Mouse (Mus musculus) activated CD4-positive, CD25-positive, alpha-beta regulatory T cell, adult 4 months (primary cell): ENCODE results near the gene Oxsr1. TPM values are rescaled to one million over a fixed set of nuclear protein-coding genes. Genes with fewer than 3 reads are reported as not detected.
"Not testable (repeated sequence)": the region's sequence is repeated elsewhere in the genome, so short reads cannot be mapped to it uniquely, and the experiment has no call there.

Experiments used
- ATAC-seq: one replicate; pipeline ENCODE4 v1.8.0; 2017
- polyA plus RNA-seq, 2 experiments: library from polyadenylated mRNA; unstranded; fragments of 100-300 nt; shearing (Covaris generic); gene quantifications; one replicate each; pipeline ENCODE4 v1.2.1; 2017

Gene Oxsr1
- 1 to 10 TPM; 7.0 to 7.2 TPM for polyA plus RNA-seq

DNA sequence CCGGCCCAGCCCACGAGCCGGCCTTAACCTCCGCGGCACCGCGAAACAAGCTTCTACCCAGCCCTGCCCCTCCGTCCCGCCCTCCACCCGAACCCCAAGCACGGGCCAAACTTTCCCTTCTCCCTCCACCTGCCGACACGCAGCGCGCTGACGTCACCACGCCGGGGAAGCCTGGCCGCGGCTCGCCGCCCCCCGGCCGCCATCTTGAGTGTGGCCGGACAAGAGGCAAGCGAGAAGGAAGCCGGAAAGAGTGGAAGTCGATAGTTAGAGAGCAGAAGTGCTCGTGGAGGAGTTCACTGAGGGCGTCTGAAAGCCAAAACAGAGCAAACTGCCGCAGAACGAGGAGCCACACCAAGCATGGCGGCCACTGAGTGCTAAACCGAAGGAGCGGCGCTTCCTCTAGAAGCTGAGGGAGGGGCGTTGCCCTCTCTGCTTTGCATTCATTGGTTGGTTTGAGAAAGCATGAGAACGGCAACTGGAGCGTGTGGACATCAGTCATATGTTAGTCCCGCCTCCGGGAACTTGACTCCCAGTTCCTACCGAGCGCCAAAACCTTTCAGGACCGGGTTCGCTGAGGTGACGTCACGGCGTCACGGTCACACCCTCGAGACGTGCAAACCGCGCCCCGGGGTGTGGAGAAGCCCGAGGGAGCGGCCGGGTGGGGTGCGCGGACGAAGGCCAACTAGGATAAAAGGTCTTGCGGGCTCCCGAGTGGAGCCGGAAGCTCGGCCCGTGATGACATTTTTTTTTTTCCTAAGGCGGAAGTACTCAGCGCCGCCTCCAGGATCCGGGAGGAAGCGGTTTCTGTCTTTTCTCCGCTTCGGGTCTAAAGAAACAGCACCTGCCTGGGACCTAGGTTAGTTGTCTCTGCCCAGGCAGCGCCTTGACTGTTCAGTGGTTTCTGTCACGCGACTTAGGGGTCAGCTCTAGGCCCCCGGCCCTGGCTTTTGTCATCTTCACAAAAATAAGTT, at the start of gene Oxsr1:
Gene Oxsr1, minus strand, starts transcription at position 139 of the 971 bp plus-strand sequence.
- ATAC-seq = peak; percentile 94

DNA sequence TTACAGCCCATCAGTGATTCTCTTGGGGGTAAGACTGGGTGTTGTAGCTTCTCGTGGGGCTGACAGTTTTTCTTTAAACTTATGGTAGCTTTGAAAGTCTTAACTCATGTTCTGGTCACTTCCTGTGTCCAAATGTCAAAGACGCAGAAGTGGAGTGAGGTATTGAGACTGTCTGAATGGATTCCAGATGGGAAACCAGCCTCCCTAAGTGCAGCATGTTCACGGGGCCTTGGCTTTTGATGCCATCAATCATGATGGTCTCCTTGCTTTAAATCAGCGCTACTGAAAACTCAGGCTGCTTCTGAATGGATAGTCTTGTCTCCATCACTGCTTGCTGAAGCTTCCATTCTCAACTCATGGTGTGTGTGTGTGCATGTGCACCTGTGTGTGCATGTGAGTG, 49.0 kb upstream of the Oxsr1 start:
- ATAC-seq = no peak

DNA sequence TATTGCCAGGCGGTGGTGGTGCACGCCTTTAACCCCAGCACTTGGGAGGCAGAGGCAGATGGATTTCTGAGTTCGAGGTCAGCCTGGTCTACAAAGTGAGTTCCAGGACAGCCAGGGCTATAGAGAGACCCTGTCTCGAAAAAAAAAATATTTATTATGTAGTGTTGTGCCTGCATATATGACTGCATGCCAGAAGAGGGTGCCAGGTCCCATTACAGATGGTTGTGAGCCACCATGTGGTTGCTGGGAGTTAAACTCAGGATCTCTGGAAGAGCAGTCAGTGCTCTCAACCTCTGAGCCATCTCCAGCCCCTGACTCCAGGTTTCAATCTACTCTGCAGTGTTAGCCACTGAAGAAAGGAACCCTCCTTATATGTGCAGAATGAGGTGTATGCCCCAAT, 48.5 kb upstream of the Oxsr1 start:
- ATAC-seq = not testable (repeated sequence)

DNA sequence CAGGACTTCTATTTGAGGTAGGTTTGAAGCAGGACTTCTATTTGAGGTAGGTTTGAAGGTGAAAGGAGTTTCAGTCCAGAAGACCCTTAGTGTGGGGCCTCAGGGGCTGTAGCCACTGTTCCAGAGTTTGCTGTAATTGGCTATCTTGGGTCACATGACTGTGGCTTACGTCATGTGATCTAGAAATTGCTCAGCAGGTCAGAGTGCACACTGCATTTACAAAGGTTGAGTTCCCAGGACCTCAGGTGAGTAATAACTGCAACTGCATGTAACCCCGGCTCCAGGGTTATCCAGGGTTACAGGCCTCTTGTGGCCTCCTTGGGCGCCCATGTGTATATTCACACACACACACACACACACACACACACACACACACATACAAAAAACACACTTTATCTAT, 46.1 kb upstream of the Oxsr1 start:
- ATAC-seq = no peak

DNA sequence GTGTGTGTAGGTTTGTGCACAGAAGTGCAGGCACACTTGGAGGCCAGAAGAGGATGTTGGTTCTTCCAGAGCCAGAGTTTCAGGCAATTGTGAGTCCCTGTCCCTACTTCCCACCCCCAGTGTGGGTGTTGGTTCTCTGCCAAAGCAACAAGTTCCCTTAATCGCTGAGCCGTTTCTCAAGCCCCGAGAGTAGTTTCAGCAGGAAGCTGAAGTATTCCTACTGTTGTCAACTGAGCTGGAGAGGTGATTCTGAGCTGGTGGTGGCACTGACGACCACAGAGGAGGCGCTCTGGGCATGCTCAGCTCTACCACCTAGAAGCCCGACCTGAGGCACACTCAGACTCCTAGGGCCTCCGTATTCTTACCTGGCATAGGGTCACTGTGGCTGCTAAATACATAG, 43.1 kb upstream of the Oxsr1 start, which contains the start of gene Slc22a14:
Gene Slc22a14, minus strand, starts transcription at position 270 of the 400 bp plus-strand sequence.
- no peak for ATAC-seq

DNA sequence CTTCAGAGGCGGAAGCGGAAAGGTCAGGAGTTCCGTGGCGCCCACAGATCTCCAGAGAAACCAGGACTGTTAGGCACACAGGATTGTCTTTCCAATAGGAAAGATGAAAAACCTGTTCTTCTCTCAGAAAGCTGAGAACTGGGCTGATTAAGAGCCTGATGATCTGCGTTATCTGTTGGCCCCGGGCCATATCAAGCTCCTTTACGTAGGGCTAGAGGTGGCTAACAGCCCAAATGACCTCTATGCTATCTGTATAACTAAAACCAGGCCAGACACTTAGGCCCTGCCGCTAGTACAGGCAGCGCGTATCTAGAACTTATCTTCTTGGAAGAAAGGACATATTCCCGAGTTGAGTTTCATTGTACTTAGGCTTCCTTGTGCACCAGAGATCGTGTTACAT, 41.0 kb upstream of the Oxsr1 start:
- ATAC-seq = no peak

DNA sequence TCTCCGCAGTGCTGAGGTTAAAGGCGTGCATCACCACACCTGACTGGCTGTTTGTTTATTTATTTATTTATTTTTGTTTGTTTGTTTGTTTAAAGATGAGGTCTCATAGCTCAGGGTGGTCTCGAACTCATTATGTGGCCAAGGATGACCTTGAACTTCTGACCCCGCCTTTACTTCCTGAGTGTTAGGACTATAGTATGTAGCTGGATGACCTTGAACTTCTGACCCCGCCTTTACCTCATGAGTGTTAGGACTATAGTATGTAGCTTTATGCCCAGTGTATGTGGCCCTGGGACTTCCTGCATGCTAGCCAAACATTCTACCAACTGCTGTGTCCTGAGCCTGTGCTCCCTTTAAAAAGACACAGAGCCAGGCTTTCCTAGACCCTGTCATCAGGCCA, 39.2 kb upstream of the Oxsr1 start:
- ATAC-seq = no peak

DNA sequence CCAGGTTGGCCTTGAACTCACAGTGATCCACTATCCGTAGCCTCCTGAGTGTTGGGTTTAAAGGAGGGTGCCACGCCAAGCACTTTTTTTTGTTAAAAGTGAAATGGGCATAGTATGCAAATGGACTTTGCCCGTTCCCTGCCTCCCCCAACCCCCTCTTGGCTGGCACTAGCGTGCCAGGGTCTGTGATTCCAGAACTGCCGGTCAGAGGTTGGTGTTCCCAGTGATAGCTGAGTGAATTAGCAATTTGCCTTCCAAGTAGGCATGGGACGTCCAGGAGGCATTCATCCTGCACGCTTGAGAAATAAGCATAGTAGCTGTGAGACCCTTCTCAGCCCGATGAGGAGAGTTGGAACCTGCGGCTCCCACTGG, 35.8 kb upstream of the Oxsr1 start:
- no peak for ATAC-seq

DNA sequence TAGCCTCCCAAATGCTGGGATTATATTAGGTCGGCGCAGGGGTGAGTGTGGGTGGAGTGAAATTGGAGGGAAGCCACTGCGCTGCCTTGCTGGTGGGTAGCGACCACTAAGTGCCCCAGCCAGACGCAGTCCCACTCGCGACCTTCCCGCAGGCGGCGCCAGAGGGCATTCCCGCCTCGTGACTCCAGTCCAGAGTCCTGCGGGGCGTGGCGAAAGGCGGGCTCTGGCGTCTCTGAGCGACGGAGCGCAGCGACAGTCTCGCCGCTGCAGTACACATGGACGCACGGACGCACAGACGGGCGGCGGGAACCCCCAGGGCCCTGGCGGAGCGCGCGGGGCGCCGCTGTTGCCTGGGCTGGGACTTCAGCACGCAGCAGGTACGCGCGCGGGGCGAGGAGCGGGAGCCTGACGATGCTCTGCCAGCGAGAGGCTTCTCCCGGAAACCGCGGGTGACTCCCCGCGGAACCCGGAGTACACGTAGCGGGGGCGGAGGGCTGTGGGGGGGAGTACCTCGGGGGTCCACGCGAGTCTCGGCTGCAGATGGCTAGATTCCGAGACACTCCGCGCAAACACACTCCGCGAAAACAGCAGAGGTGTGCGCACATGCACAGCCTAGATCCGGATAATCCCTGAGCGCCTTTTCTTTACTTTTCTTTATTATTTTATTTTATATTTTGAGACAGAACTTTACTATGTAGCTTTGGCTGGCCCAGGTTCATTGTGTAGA, 35.3 kb upstream of the Oxsr1 start, which contains the start of gene Xylb:
Gene Xylb, plus strand, starts transcription at position 51 of the 727 bp plus-strand sequence.
- peak; percentile 44 for ATAC-seq

DNA sequence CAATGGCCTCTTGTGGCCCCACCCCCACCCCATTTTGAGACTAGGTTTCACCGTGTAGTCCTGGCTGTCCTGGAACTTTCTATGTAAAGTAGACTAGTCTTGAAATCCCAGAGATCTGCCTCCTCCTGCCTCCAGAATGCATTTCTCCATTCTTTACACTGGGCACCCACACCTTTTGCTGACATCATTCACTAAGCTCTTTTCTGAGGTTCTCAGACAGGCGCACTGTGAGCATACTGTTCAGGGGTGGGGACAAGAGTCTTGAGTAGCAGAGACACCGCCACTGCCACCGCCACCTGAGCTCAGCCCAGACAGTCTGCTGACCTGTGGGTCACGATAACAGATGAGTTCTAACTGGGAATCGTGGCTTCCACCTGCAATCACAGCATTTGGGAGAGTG, 33.7 kb upstream of the Oxsr1 start:
- ATAC-seq = no peak

DNA sequence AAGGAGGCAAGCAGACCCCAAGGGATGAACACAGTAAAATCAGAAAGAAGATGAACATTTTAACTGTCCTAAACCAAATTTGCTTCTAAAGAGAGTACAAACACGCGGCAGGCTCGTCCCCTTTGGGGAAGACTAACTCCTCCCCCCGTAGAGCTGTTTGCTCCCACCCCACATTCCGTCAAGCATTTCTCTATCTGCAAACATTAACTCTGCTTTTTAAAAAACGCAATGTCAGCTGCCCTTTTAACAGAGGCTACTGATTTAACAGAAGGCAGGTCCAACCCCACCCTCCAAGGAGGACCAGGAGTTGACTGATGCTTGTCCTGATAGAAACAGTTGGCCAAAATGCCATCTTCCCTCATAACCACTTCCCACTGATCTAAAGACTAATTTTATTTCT, 31.7 kb upstream of the Oxsr1 start:
- no peak for ATAC-seq

DNA sequence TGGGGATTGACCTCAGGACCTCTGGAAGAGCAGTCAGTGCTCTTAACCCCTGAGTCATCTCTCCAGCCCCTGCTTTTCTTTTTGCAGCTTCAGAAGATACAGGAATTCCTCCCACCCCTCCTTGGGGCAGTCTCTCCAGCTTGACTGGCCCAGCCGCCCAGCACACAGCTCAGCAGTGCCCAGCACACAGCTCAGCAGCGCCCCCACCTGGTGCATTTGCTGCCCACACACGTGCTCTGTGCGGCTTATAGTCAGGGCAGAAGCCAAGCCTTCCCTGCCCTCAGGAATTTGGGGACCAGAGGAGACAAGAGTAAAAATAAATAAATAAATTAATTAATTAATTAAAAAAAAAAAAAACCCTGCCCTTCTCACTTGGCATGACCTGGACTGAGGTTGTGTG, 29.8 kb upstream of the Oxsr1 start:
- peak; percentile 72 for ATAC-seq

DNA sequence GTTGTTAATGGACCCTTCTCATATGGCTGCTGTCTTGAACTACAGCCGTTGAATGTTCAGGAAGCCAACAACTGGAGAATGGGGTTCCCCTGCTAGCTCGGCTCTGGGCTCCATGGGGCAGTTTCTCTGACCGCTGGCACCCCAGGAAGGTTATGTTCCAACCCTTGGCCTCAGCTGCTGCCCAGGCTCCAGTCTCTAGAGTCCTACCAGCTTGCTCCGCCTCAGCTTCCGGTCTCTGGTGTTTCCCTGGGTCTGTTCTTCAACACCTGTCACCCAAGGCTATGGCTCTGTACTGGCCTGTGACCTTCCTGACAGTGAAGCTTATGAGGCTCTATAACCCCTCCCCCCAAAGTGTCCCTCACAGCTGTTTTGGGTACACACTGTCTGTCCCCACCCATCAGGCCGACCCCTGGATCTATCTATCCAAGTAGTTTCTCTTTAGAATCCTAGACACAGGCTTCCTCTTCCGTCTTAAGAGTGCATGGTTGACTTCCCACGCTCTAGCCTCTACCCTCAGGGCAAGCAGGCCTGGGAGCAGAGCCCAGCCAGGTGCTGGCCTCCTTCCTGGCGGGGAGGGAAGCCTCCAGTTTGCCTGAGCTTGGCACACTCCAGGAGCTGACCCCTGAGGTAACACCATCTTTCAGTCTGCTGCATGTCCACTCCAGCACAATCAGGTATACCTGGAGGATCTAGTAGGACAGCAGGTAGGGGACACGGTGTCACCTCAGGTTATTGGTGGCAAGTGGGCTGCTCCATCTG, 28.9 kb upstream of the Oxsr1 start:
- ATAC-seq = no peak

DNA sequence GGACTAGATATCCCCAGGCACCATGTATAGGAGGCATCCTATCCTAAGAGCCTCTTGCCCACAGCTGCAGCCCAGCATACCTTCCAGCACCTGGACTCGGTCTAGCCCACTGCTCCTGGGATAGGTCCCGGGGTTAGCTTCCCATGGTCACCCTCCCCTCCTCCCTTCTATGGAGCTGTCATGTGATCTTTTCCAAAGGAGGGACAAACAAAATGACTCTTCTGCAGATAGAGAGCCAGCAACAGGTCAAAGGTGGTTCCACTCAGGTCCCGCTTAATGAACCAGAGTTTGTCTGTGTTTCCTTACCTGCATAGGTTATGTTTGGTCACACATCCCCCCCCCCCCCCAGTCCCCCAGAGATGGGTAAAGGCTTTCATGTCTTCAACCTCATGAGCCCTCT, 28.3 kb upstream of the Oxsr1 start:
- ATAC-seq = no peak

DNA sequence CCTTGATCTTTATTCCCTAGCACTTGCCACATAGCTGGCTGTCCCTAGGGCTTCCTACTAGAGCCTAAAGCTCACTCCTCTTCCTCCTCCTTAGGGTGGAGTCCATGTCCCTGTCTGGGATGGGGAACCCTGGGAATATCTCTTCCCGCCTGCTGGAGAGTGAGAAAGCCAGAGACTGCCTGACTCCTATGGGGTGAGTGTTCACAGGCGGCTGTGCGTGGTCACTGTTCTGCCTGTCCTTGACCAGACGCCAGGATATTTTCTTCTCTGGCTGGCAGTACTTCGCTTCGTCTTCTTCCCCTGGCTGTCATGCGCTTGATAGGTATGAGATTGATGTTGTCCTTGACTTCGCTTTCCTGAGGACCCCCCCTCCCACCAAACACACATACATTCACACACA, 24.1 kb upstream of the Oxsr1 start:
- no peak for ATAC-seq

DNA sequence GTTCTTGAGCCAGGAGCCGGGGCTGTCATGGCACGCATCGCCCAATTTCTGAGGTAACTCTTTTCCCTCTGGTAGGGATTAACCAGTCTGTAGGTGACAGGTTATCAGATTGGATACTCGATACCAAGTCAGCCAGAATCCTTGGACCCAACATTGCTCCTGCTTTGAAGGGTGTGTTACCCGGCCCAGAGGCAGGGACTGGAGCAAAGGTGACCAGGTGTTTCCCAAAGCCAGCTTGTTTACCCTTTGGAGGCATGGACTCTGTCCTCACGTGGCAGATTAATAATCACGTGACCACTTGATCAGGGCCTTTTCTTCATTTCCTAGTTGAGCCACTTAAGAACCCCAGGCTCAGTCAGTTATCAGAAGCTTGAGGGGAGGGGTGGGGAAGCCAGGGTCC, 20.5 kb upstream of the Oxsr1 start:
- no peak for ATAC-seq

DNA sequence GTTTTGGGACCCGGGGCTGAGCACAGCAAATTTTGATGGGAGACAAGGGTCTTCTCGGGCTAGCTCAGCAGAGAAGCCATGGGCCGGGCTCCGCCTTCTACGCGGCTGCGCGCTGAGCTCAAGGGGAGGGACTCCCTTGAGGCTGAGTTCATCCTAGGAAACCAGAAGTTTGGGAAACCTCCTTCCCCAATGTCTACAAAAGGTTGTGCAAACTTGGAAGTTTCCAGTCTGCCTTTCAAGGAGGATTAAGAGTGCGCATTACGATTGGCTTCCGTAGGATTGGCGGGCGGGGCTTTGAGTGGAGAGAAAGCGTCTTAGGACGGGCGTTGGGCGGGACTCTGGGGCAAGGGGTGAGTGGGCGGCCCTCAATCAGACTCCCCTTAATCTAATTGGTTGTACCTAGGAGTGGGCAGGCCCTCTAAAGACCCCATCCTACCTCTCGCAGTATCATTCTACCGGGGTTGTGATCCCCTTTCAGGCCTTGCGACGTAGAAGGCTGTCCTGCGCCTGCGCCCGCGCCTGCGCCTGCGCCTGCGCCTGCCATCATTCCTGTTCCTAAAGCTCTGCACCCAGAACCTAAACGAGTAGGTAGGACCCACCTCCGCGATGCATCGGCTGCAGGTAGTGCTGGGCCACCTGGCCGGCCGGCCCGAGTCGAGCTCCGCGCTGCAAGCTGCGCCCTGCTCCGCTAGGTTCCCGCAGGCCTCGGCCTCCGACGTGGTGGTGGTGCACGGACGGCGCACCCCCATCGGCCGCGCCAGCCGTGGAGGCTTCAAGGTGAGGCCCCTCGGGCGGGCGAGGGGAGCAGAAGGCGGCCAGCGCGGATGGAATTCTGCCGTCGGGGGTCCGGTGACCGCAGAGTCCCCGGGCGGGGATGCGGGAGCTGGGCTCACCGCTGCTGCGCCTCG, 18.9 kb upstream of the Oxsr1 start, which contains the start of gene Myd88:
Gene Myd88, minus strand, starts transcription at position 503 of the 908 bp plus-strand sequence.
- ATAC-seq = peak; percentile 94

DNA sequence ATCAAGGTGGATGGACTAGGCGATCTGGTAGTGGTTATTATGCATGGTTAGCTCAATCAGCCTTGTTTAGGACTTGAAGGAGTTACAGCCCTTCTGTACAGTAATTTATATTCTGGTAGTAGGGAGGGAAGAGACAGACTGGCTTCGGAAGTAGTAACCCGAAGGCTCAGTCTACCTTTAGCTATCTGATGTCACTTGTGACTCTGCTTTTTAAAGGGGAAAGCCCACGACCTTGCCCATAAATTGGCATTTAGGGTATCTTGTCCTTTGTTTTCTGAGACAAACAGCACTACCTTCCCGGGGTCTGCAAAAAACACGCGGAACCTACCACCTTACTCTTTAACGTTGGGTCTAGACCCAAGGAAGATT, 18.0 kb upstream of the Oxsr1 start:
- ATAC-seq = no peak

DNA sequence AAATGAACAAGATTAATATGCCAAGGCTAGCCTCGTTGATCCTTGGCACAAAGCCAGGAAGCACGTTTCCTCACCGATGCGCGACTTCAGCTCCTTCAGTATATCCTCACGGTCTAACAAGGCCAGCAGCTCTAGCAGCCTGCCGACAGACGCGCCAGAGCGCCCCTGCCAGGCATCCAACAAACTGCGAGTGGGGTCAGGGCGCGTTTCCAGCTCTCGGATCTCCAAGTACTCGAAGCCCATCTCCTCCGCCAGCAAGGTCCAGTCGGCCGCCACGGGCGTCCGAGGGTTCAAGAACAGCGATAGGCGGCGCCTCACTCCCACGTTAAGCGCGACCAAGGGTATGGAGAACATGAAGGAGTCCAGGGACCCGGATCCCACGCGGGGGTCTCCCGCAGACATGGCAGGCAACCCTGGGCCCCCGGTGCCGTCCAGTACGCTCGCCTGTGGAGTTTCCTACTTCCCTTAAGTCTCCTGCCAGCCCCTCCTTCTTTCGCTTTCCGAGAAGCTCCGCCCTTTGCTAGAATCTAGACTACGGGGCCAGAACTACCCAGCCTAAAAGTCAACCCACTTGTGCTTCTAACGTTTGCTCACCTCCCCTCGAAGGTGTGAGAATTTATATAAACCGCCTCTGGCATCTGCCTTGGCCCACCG, 17.5 kb upstream of the Oxsr1 start, which contains the start of gene Acaa1a:
Gene Acaa1a, plus strand, starts transcription at position 119 of the 654 bp plus-strand sequence.
- peak; percentile 50 for ATAC-seq

DNA sequence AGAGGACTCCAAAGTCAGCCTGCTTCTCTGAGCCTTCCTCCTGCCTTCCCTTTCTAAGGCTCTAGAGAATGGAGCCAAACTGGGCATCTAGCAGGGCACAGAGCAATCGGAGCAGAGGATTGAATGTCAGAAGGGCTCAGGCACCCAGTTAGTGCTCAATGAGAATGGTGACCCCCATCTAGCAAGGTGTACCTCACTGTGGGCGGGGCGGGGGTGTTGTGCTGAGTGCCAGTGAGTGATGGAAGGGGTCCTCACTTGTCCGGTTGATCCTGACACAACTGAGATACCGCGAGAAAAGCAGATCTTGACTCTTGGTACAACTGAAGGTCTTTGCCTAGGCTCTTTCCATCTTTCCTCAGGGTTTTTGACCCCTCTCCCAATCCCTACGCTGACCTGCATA, 16.9 kb upstream of the Oxsr1 start:
- ATAC-seq = no peak

DNA sequence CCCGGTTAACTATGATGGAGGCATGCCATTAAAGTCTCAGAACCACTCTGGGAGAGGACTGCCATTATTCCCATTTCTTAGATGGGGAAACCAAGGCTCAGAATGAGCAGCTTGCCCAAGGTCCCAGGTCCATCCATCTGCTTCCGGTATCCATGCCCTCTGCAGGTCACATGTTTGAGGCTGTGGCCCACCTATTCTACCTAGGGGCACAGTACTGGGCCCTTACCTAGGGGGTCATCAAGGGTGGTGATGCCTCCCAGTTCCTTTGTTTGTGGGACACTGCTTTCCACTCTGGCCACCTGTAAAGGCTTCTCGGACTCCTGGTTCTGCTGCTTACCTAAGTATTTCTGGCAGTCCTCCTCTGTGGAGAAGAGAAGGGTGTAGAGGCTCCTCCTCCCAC, 16.1 kb upstream of the Oxsr1 start:
- no peak for ATAC-seq
